Mouse (Mus musculus) lung, postnatal 0 days (tissue): ENCODE measurements at regions not wholly inside any gene's neighbourhood (a gene's known extent, or its start where the extent isn't known, plus 50 kb on each side); places are given as distances from the start of the nearest gene placed in this dataset.
"Not testable (repeated sequence)": the region's sequence is repeated elsewhere in the genome, so short reads cannot be mapped to it uniquely, and the experiment has no call there.

Experiments used
- ATAC-seq: fragments of 200-750 bp; cut with Nextera tagmentation; 2 replicates; pipeline ENCODE4 v1.8.0; 2017; ENCODE audit warnings: moderate library complexity
- DNase-seq: peaks from one replicate; pipeline ENCODE4 v3.0.0-alpha.2; 2016; ENCODE audit warnings: low spot score
- H3K27ac ChIP-seq: fragments of 300-500 bp; sonication (generic); 2 replicates; pipeline ENCODE4 v1.5.1; 2014; ENCODE audit warnings: antibody characterized with exemption, mild to moderate bottlenecking, low read length, mixed read lengths
- H3K27me3 ChIP-seq: fragments of 300-500 bp; sonication (generic); replicated peaks from 2 replicates; pipeline ENCODE4 v1.6.1; 2014; ENCODE audit warnings: low read length, mixed read lengths; ENCODE audit not compliant: insufficient read depth
- H3K36me3 ChIP-seq: fragments of 300-500 bp; sonication (generic); 2 replicates; pipeline ENCODE4 v1.6.1; 2014; ENCODE audit warnings: low read length, mixed read lengths; ENCODE audit not compliant: insufficient read depth
- H3K4me1 ChIP-seq: fragments of 300-500 bp; sonication (generic); 2 replicates; pipeline ENCODE4 v1.6.1; 2014; ENCODE audit warnings: antibody characterized with exemption, low read depth, low read length, mixed read lengths; ENCODE audit not compliant: insufficient read depth
- H3K4me2 ChIP-seq: fragments of 300-500 bp; sonication (generic); replicated peaks from 2 replicates; pipeline ENCODE4 v1.6.1; 2014; ENCODE audit warnings: low read depth, mild to moderate bottlenecking, low read length, moderate library complexity, mixed read lengths
- H3K4me3 ChIP-seq: fragments of 300-500 bp; sonication (generic); 2 replicates; pipeline ENCODE4 v1.5.1; 2014; ENCODE audit warnings: low read depth, low read length
- H3K9ac ChIP-seq: fragments of 300-500 bp; sonication (generic); replicated peaks from 2 replicates; pipeline ENCODE4 v1.6.1; 2014; ENCODE audit warnings: low read depth, mild to moderate bottlenecking
- H3K9me3 ChIP-seq: fragments of 300-500 bp; sonication (generic); 2 replicates; pipeline ENCODE4 v1.6.1; 2016; ENCODE audit warnings: low read length, mixed read lengths
- CTCF ChIP-seq: IDR thresholded peaks from 2 replicates; pipeline ENCODE4 v1.5.1; 2016; ENCODE audit warnings: antibody characterized with exemption, mild to moderate bottlenecking
- EP300 ChIP-seq: IDR thresholded peaks from 2 replicates; pipeline ENCODE4 v1.6.1; 2016; ENCODE audit warnings: antibody characterized with exemption, mild to moderate bottlenecking, control low read depth
- WGBS: fragments of 180-500 bp; shearing (Covaris S2); extraction: QIAGEN DNeasy Blood & Tissue Kit; methylation state at CpG from one replicate; pipeline ENCODE4 v1.1.7; 2014; 5-methylcytosine and 5-hydroxymethylcytosine counted together

DNA sequence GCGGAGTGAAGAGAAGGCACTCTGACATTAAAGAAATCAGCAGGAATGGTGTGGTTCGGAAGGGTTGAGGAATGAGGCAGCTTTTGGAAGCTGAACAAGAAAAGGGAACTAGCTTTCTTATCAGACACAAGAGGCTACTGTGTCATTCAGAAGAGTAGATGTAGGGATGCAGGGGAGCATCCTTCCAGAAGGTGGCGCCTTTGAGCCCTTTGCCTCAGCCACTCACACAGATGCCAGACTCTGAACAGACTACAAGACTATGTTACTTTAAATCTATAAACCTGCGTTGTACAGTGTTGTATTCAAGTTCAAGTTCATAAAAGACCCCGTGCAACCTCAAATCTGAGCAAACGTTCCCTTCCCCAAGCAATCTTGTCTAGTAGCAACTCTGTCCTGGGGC is 128.9 kb downstream of the Kap start:
- H3K4me2 ChIP-seq, H3K36me3 ChIP-seq, H3K9me3 ChIP-seq, H3K27ac ChIP-seq, H3K4me3 ChIP-seq, H3K4me1 ChIP-seq, H3K9ac ChIP-seq, ATAC-seq, DNase-seq, H3K27me3 ChIP-seq: not testable (repeated sequence)
- 66% methylated on average over 6 of the region's 6 CpGs for WGBS

DNA sequence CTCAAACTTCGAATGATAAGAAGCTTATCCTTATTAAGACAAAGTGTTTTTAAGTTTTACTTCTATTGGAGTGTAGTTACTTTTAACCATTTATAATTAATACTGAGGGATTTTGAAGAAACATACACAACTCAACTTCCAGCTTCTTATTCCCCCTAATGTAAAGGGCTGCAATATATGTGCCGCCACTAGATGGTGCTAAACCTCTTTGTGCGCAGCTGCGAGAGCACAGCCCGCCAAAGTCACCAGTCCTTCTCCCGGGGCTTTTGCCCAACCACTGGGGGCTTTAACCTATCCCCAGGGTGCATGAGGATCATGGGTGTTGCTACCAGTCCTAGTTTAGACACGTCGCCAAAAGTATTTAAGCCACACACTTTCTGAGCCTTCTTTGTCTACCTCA is 146.8 kb downstream of the Kap start:
- H3K4me1 ChIP-seq, ATAC-seq, DNase-seq, H3K9me3 ChIP-seq, H3K36me3 ChIP-seq, H3K27me3 ChIP-seq, H3K4me3 ChIP-seq, H3K27ac ChIP-seq, H3K9ac ChIP-seq: not testable (repeated sequence)
- peak overlapping the region; percentile 14; the same call in 1 of the 2 replicates for H3K4me2 ChIP-seq
- WGBS = 1% methylated on average over 8 of the region's 8 CpGs
- peak; percentile 69 for TF ChIP-seq CTCF

DNA sequence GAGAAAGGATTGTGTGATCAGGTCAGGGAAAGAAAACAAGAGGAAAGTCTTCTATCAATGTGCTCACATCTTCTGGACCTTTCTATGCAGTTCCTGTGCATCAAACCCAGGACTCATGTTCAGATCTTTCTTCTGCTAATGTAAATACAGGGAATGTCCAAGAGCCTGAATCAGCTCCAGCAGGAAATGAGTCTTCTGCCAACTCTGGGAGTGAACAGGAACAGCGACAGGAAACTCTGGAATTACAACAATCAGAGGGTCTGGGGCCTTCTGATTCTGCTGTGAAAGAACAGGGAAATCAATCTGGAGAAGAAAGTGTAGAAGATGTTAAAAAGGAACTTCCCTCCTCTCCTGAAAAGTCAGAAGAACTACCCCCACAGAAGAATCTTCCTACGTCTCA is 151.9 kb downstream of the Kap start:
- peak; percentile 79 for TF ChIP-seq EP300
- TF ChIP-seq CTCF = no peak
- Histone ChIP-seq H3K4me1 (no peaks in the 10 kb centered on the region), H3K9ac (no peak overlapping the region), H3K27ac (no peak overlapping the region), H3K4me3 (no peak overlapping the region), H3K36me3 (no peaks in the 10 kb centered on the region), H3K9me3 (no peaks in the 10 kb centered on the region), H3K4me2 (no peak overlapping the region), H3K27me3 (no peaks in the 10 kb centered on the region)
- DNase-seq (peak; percentile 30), ATAC-seq (peak; percentile 58)
- 23% methylated on average over 2 of the region's 2 CpGs for WGBS
